Mouse (Mus musculus) G1E-ER4 (cell line): ENCODE data around the gene Tdg. TPM values are rescaled to one million over a fixed set of nuclear protein-coding genes. Genes with fewer than 3 reads are reported as not detected.

Experiments
- GATA1 ChIP-seq: IDR thresholded peaks from one replicate; pipeline ENCODE4 v1.8.0; 2012; ENCODE audit warnings: low read length, inconsistent platforms
- polyA plus RNA-seq: library from polyadenylated mRNA; stranded (reverse); fragments of >175 nt; gene quantifications from 2 replicates; pipeline ENCODE4 v1.2.3, GENCODE M21; 2012

Gene Tdg
- polyA plus RNA-seq, 1 experiment, result 25.5 TPM

- TF ChIP-seq GATA1, result no peak
Measured at GRCm38 (mm10) chr10:82654581-82654980, 25.0 kb downstream of the Tdg start.

GRCm38 (mm10) chr10:82661820-82662219, 32.2 kb downstream of the Tdg start:
- TF ChIP-seq GATA1, result no peak

GRCm38 (mm10) chr10:82662267-82662990, 32.8 kb downstream of the Tdg start:
- TF ChIP-seq GATA1, result no peak

GRCm38 (mm10) chr10:82663289-82663688, 33.7 kb downstream of the Tdg start:
- TF ChIP-seq GATA1, result no peak

GRCm38 (mm10) chr10:82665951-82666350, 36.3 kb downstream of the Tdg start:
- no peak for TF ChIP-seq GATA1

- TF ChIP-seq GATA1, result no peak
Measured at GRCm38 (mm10) chr10:82666436-82667234, 37.0 kb downstream of the Tdg start.

GRCm38 (mm10) chr10:82670205-82670604, 40.6 kb downstream of the Tdg start:
- TF ChIP-seq GATA1, result no peak

- TF ChIP-seq GATA1, result no peak
Measured at GRCm38 (mm10) chr10:82676949-82677348, 47.3 kb downstream of the Tdg start.

GRCm38 (mm10) chr10:82680769-82681168, 51.1 kb downstream of the Tdg start:
- TF ChIP-seq GATA1, result no peak

- no peak for TF ChIP-seq GATA1
Measured at GRCm38 (mm10) chr10:82681639-82682038, 52.0 kb downstream of the Tdg start.

- TF ChIP-seq GATA1, result no peak
Measured at GRCm38 (mm10) chr10:82685440-82685839, 55.8 kb downstream of the Tdg start.

- no peak for TF ChIP-seq GATA1
Measured at GRCm38 (mm10) chr10:82689681-82690211, 60.1 kb downstream of the Tdg start.

GRCm38 (mm10) chr10:82690494-82690893, 60.9 kb downstream of the Tdg start, which contains the start of gene Glt8d2:
Gene Glt8d2, minus strand, starts transcription at chr10:82690650.
- no peak for TF ChIP-seq GATA1

- no peak for TF ChIP-seq GATA1
Measured at GRCm38 (mm10) chr10:82695956-82696355, 66.3 kb downstream of the Tdg start, which contains the start of gene Hcfc2. Gene Hcfc2, plus strand, starts transcription at chr10:82696160.

- TF ChIP-seq GATA1, result no peak
Measured at GRCm38 (mm10) chr10:82696453-82697079, 66.9 kb downstream of the Tdg start.
